Mouse (Mus musculus): ENCODE data around the gene Gja3.
A peak's percentile ranks its signal among the peaks of the same experiment; 100 is the strongest.

DNA sequence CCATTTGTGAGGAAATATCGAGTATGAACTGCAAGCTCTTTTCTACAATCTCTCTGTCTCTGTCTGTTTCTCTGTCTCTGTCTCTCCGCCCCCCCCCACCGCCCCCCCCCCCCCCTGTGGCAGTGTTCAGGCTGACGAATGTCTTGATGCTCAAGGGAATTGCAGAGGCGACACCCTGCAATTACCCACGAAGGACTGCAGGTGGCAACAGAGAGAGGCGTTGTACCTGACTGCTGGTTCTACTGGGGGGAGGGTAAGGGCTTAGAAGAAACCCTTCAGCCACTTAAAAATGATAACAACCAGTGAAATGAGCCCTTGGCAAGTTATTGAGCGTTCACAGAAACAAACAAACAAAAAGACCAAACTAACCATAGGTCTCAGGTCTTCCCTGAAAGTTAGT lies 35.1 kb upstream of the Gja3 start:
- TF ChIP-seq CTCF (IDR thresholded peaks at IDR 0.05; ENCODE audit: low read depth, low read length) (peak; percentile 32; the same call in 1 of the 2 replicates), POLR2A (IDR thresholded peaks at IDR 0.05; ENCODE audit: borderline replicate concordance, low read depth, low read length) (no peak)
